Mouse (Mus musculus) megakaryocyte, embryonic 14.5 days (primary cell): ENCODE results near the gene Zbtb20. TPM values are rescaled to one million over a fixed set of nuclear protein-coding genes. Genes with fewer than 3 reads are reported as not detected.

Experiments
- H3K27me3 ChIP-seq: replicated peaks from 2 replicates; pipeline ENCODE3; 2012; ENCODE audit warnings: inconsistent platforms
- H3K36me3 ChIP-seq: replicated peaks from 2 replicates; pipeline ENCODE3; 2012; ENCODE audit warnings: low read length, inconsistent platforms, mixed read lengths
- H3K4me1 ChIP-seq: 2 replicates; pipeline ENCODE4 v1.6.1; 2012; ENCODE audit warnings: inconsistent platforms
- H3K4me3 ChIP-seq: replicated peaks from 2 replicates; pipeline ENCODE3; 2012; ENCODE audit warnings: moderate library complexity, mild to moderate bottlenecking, inconsistent platforms
- H3K9me3 ChIP-seq: 2 replicates; pipeline ENCODE4 v1.6.1; 2012; ENCODE audit warnings: inconsistent platforms
- FLI1 ChIP-seq: IDR thresholded peaks from 2 replicates; pipeline ENCODE4 v1.6.1; 2012; ENCODE audit warnings: low read length, inconsistent platforms, mixed read lengths
- GATA1 ChIP-seq: IDR thresholded peaks from 3 replicates; pipeline ENCODE4 v1.6.1; 2012; ENCODE audit warnings: mixed read lengths, low read length, inconsistent platforms, borderline replicate concordance
- polyA plus RNA-seq: library from polyadenylated mRNA; stranded (reverse); fragments of >175 nt; gene quantifications from 2 replicates; pipeline ENCODE4 v1.2.3, GENCODE M21; 2012; ENCODE audit warnings: low replicate concordance; ENCODE audit not compliant: insufficient read depth

The Zbtb20 gene
- polyA plus RNA-seq, 1 experiment, result 2.4 TPM

DNA sequence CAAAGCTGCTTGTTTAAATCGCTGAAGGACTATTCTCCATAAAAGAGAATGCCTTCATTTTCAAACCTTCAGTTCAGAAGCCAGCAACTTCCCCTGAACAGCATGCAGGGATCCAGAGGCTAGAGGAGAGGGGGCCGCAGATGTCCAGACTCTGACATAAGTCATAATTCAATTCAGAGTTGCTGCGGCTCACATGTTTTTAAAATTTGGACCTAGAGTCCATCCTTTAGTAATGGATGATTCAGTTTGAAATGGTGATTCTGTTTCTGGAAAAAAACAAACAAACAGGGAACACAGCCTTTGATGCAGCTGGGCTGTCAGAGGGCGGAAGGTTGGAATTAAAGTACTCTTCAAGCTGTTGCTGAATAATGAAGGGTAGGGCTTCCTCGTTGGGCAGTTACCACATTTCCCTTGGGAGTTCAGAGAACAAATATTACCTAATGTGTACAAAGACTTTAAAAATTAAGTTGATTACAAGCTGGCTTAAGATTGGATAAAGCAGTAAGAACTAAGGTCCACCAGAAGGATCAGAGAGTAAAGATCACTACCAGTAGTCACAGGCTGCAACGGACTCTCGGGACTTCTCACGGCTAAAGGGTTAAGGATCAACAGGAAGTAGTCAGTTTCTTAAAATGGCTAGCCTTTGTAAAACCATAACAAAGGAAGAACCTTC is 459.6 kb downstream of the Zbtb20 start:
- Histone ChIP-seq H3K4me3 (no peak overlapping the region), H3K9me3 (no peaks in the 10 kb centered on the region), H3K4me1 (no peaks in the 10 kb centered on the region), H3K36me3 (no peaks in the 10 kb centered on the region), H3K27me3 (no peaks in the 10 kb centered on the region)
- TF ChIP-seq GATA1 (no peak), FLI1 (no peak)

DNA sequence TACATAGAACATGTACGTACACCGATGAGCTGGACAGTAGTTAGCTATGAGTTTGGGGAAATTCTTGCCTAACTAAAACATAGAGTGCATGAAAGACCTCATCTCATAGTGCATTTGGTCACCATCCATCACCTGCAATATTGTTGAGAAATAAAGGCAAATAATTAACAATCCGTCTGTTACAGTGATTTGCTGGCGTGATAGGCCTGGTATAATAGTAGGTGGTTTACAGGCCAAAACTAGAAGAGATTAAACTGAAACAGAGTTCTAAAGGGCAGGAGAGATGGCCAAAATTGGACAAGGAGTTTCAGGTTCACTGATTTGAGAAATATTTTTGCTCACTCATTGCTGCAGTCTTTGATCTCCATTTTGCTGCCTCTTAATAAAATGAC is 460.1 kb downstream of the Zbtb20 start:
- no peak for TF ChIP-seq FLI1
- TF ChIP-seq GATA1, result no peak
- H3K4me1 ChIP-seq, result no peaks in the 10 kb centered on the region
- H3K36me3 ChIP-seq, result no peaks in the 10 kb centered on the region
- H3K27me3 ChIP-seq, result no peaks in the 10 kb centered on the region
- H3K4me3 ChIP-seq, result no peak overlapping the region
- H3K9me3 ChIP-seq, result no peaks in the 10 kb centered on the region

DNA sequence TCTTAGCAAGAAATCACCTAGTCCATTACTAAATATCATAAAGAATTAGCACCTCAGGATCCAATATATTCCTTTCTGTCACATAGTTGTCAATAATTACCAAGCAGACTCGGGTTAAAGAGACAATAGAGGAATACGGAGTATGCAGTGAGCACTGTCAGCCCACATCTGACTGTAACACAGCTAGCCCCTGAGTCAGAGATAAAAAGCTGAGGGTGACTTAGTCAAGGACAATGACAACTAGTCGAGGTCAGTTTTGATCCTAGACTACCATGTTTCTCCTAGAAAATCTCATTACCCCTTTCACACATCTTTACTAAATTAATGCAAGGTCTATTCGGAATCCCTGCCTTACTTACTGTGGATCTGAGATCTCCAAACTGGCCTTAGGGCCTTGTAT is 465.0 kb downstream of the Zbtb20 start:
- H3K4me3 ChIP-seq, result no peak overlapping the region
- no peaks in the 10 kb centered on the region for H3K4me1 ChIP-seq

DNA sequence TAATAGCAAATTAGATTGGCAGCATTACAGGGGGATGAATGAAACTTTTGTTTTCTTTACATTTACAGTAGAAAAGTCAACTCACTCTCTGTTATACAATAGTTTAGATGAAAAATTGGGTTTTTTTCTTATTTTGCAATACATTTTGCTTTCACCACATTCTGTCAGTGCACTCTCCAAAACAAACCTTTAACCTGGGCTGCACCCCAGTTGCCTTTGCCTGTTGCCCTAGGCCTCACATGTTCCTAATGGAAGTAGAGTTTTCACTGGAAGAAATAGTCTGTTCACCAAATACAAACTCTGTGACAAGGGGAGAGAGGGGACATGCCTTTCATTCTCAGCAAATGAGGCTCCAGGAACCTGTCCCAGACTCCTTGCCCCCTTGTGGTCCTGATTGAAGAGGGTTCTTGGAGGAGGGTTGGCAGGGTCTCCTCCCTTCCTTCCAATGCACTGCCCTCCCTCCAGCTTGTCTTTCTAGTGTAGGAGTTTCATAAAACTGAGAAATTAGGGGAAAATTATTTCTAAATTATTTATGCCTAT is 466.3 kb downstream of the Zbtb20 start:
- no peaks in the 10 kb centered on the region for H3K36me3 ChIP-seq
- H3K4me3 ChIP-seq, result no peak overlapping the region
- TF ChIP-seq GATA1 (no peak), FLI1 (no peak)
- H3K9me3 ChIP-seq, result no peaks in the 10 kb centered on the region
- no peaks in the 10 kb centered on the region for H3K4me1 ChIP-seq
- no peaks in the 10 kb centered on the region for H3K27me3 ChIP-seq

More for the DNA sequence above, 465.0 kb downstream of the Zbtb20 start:
- H3K9me3 ChIP-seq, result no peaks in the 10 kb centered on the region
- no peaks in the 10 kb centered on the region for H3K36me3 ChIP-seq
- H3K27me3 ChIP-seq, result no peaks in the 10 kb centered on the region
- TF ChIP-seq GATA1 (no peak), FLI1 (no peak)

DNA sequence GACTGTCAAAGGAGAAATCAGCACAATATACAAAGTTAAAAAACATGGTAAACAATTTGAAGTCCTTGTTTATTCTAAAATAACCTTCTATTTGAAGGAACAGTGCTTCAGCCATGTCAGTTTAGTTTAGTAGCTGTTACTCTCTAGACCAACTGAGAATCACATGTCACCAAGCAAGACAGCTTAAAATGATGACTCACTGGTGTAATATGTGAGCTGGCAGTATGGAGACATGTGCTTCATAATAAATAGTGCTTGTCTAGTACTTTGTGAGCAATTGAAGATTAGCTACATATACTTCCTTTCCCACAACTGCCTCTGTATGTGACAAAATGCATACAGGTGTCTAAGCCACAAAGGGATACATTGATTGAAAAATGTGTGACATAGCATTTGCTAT is 470.4 kb downstream of the Zbtb20 start:
- no peaks in the 10 kb centered on the region for H3K27me3 ChIP-seq
- no peaks in the 10 kb centered on the region for H3K9me3 ChIP-seq
- TF ChIP-seq FLI1, result no peak
- no peak for TF ChIP-seq GATA1

DNA sequence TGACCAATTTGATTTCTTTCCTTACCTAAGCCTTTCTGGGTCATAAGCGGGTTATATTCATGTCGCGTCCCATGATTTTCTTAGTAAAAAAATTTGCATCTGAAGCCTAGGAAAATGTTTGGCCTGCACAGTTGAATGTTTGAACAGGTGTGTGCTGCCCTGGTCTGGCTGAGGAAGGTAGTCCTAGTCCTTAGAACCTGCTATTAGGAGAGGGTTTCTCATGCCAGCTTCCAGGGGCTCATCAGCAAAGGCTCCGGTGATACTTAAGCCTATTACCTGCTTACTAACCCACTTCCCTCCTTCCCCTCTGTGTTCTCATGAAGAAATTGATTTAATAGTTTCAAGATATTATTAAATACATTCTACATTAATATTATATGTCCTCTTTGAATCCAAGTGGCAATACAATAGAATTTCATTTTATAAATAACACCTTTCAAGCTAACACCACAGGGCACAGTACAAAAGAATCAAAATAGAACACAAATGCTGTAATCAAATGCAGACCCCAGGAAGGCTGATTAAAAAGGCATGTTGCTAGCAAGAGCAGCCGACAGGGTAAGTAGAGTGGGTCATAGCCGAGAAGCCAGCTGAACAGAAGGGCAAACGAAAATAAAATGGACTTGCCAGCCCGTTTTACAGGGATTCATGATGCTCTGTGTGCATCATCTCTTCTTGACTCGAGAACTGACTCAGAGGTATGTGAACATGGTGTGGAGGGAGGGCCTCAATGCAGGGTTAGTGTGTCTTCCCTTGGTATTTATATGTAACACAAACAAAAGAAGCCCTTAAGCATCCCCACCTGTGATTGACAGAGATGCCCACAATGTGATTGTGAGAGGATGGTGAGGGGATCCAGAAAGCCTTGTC is 480.3 kb downstream of the Zbtb20 start:
- Histone ChIP-seq H3K4me3 (no peak overlapping the region), H3K36me3 (no peaks in the 10 kb centered on the region), H3K4me1 (no peaks in the 10 kb centered on the region), H3K27me3 (no peaks in the 10 kb centered on the region), H3K9me3 (peaks cover 3% of the 10 kb centered on the region; the same call in 1 of the 2 replicates)
- TF ChIP-seq FLI1 (no peak), GATA1 (no peak)

More for the DNA sequence above, 470.4 kb downstream of the Zbtb20 start:
- H3K4me1 ChIP-seq, result peaks cover 3% of the 10 kb centered on the region; the same call in 1 of the 2 replicates
- no peak overlapping the region for H3K4me3 ChIP-seq
- H3K36me3 ChIP-seq, result no peaks in the 10 kb centered on the region

DNA sequence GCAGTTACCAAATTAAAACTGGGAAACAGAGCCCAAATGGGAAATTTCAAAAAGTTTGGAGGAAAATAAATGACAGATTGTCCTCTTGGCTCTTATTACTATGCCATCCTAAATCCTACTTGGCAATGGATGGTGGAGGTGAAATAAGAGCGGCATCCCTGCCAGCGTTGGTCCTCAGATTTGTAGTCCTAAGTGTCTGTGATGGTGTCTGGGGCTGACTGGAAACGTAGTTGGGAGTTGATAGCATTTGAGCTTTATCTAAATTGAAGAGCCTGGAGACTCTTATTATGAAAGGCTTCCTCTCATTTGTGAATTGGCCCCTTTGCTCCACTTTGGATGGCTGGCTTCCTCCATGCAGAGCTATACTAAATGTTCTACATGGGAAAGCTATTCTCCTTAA is 483.9 kb downstream of the Zbtb20 start:
- no peak overlapping the region for H3K4me3 ChIP-seq
- H3K36me3 ChIP-seq, result no peaks in the 10 kb centered on the region
- H3K9me3 ChIP-seq, result no peaks in the 10 kb centered on the region
- H3K4me1 ChIP-seq, result peaks cover 19% of the 10 kb centered on the region
- H3K27me3 ChIP-seq, result no peaks in the 10 kb centered on the region
- TF ChIP-seq FLI1 (no peak), GATA1 (no peak)

DNA sequence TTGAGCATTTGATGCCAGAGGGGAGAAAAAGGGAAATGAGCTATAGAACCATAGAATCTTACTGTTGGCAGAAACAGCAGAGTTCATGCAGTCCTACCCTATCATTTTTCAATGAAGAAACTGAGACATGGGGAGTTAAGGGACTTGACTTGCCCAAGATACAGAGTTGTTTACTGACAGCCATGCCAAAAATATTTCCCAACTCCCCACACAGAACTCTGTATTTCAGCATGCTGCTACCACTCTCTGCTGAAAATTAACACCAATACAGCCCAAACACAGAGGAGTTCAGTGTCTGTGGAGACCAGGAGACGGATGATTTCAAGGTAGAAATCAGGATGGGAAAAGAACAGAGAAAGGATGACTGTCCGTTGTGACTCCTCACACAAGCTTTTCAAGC is 484.4 kb downstream of the Zbtb20 start:
- Histone ChIP-seq H3K4me1 (peaks cover 20% of the 10 kb centered on the region), H3K9me3 (no peaks in the 10 kb centered on the region), H3K4me3 (no peak overlapping the region), H3K27me3 (no peaks in the 10 kb centered on the region), H3K36me3 (no peaks in the 10 kb centered on the region)
- no peak for TF ChIP-seq FLI1
- no peak for TF ChIP-seq GATA1

DNA sequence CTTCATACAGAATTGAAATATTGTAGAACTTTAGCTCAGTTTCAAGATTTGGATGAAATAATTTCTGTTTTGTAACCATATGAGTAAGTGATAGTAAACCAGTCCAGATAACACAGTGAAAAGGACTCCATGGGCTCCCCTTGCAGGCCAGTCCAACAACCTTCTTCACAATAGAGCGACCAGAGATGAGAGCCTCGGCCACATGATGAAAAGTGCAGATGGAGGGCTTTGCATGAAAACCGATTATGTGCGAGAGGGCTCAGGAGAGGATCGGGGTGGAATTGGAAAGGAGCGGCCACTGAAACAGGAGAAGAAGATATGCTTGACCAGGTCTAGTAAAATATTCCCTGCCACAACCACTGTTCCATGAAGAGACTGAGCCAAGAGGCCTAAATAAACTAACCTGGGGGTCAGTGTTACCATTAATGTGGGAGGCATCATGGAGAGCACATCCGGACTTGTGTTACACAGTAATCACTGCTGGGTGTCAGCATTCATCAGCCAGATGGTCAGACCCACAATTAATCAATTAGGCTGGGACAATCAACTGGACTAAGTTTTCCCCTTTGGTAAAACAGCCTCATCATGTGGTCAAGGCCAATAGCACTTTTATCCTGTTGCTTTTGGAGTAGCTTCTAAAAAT is 485.3 kb downstream of the Zbtb20 start:
- Histone ChIP-seq H3K4me1 (peaks cover 20% of the 10 kb centered on the region), H3K27me3 (no peaks in the 10 kb centered on the region), H3K36me3 (no peaks in the 10 kb centered on the region), H3K4me3 (no peak overlapping the region), H3K9me3 (no peaks in the 10 kb centered on the region)
- TF ChIP-seq FLI1 (no peak), GATA1 (no peak)
